Mouse (Mus musculus) E14TG2a.4 (cell line): Measurements from ENCODE around the gene Stam.

Source experiments
- CTCF ChIP-seq: conservative IDR thresholded peaks from 2 replicates; pipeline ENCODE4 v1.5.1; 2014; ENCODE audit warnings: low read length
- NANOG ChIP-seq: IDR thresholded peaks from 2 replicates; pipeline ENCODE4 v1.6.1; 2014; ENCODE audit warnings: borderline replicate concordance, low read length, mixed read lengths
- POU5F1 ChIP-seq: IDR thresholded peaks from 2 replicates; pipeline ENCODE4 v1.6.1; 2014; ENCODE audit warnings: low read length, borderline replicate concordance

- TF ChIP-seq CTCF (no peak), POU5F1 (no peak), NANOG (no peak)
Observed at GRCm38 (mm10) chr2:14130641-14131339, 56.9 kb downstream of the Stam start.
